17 mouse cellular contexts compared by ENCODE assay signal in the genomic region with DNA sequence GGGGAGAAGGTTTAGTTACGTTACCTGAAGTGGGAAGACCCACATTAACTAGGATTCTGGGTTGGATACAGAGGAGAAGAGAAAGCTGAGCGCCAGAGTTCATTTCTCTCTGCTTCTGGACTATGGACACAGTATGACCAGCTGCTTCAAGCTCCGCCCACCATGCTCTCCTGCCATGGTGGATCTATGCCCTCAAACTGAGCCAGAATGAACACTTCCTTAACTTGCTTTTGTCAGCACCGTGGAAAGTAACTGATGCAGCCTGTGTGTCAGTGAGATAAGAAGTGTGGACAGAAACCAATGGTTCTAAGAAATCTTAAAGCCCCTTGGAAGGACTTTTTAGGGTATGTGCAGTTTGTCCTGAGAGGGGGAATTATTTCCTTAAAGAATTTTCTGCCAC. TPM values are rescaled to one million over a fixed set of nuclear protein-coding genes. Genes with fewer than 3 reads are reported as not detected.
DNase-seq lines count a peak whose midpoint lies in the region; ATAC-seq and TF ChIP-seq lines count a peak whose summit lies in the region.
"Had no signal": no experiment of that assay in that cellular context is flagged by ENCODE, and none has a peak within 500 bp of the region (broad histone marks: within the 10 kb centered on the region; RNA-seq: fewer than 3 reads in every experiment).

No protein-coding gene starts in this region.

- H3K79me2 ChIP-seq in liver, adult 2 months (ENCODE audit: control insufficient read depth, insufficient read depth, low read length): peaks cover 11% of the 10 kb centered on the region; the same call in 1 of the 2 replicates

- 19% methylated on average over 4 of the region's 4 CpGs for WGBS in liver, adult 2 months
- WGBS in intestine, embryonic 16.5 days: 91% methylated on average over 4 of the region's 4 CpGs
- WGBS in liver, embryonic 14.5 days (ENCODE audit: insufficient replicate concordance): 53% methylated on average over 4 of the region's 4 CpGs

- no peak for TF ChIP-seq CTCF in liver, adult 2 months (IDR thresholded peaks at IDR 0.05; ENCODE audit: low read depth, low read length)
- no peak for TF ChIP-seq CTCF in liver, embryonic 14.5 days (IDR thresholded peaks at IDR 0.05; ENCODE audit: low read depth)

- no peaks in the 10 kb centered on the region for H3K27me3 ChIP-seq in liver, adult 2 months (ENCODE audit: control insufficient read depth, insufficient read depth, low read length)
- H3K27me3 ChIP-seq in intestine, embryonic 16.5 days (replicated peaks; ENCODE audit: control insufficient read depth, insufficient read depth, low read length): no peaks in the 10 kb centered on the region
- H3K27me3 ChIP-seq in liver, embryonic 14.5 days (ENCODE audit: control insufficient read depth, insufficient read depth, low read length): no peaks in the 10 kb centered on the region
- H3K27me3 ChIP-seq: forebrain, embryonic 15.5 days; midbrain, embryonic 15.5 days; neural tube, embryonic 15.5 days had no signal

- no peak overlapping the region for H3K9ac ChIP-seq in liver, adult 2 months (ENCODE audit: low read depth, low read length)
- H3K9ac ChIP-seq in intestine, embryonic 16.5 days (ENCODE audit: low read depth, low read length): no peak overlapping the region
- no peak overlapping the region for H3K9ac ChIP-seq in liver, embryonic 14.5 days (replicated peaks)
- H3K9ac ChIP-seq: forebrain, embryonic 15.5 days; midbrain, embryonic 15.5 days; neural tube, embryonic 15.5 days had no signal

- H3K4me2 ChIP-seq in intestine, embryonic 16.5 days (ENCODE audit: low read depth, low read length): no peak overlapping the region
- peak overlapping the region; percentile 20; the same call in 1 of the 2 replicates for H3K4me2 ChIP-seq in liver, embryonic 14.5 days (ENCODE audit: low read depth)
- H3K4me2 ChIP-seq: forebrain, embryonic 15.5 days; midbrain, embryonic 15.5 days; neural tube, embryonic 15.5 days had no signal

- ATAC-seq in intestine, embryonic 16.5 days: peak; percentile 68; the same call in 1 of the 2 replicates
- peak; percentile 47; the same call in 1 of the 2 replicates for ATAC-seq in liver, embryonic 14.5 days (ENCODE audit: insufficient read depth)
- ATAC-seq: forebrain, embryonic 15.5 days; midbrain, embryonic 15.5 days had no signal

- H3K9me3 ChIP-seq in intestine, embryonic 16.5 days (ENCODE audit: control insufficient read depth, low read length): no peaks in the 10 kb centered on the region
- no peaks in the 10 kb centered on the region for H3K9me3 ChIP-seq in liver, embryonic 14.5 days (ENCODE audit: control insufficient read depth, low read length)
- H3K9me3 ChIP-seq: forebrain, embryonic 15.5 days; heart, embryonic 10.5 days; midbrain, embryonic 15.5 days; neural tube, embryonic 15.5 days had no signal

- no peak overlapping the region for H3K4me3 ChIP-seq in liver, adult 2 months (ENCODE audit: insufficient read depth, low read depth, low read length)
- no peak overlapping the region for H3K4me3 ChIP-seq in intestine, embryonic 16.5 days (ENCODE audit: low read length)
- no peak overlapping the region for H3K4me3 ChIP-seq in liver, embryonic 14.5 days (ENCODE audit: insufficient read depth in 1 of 2, low read depth in 2 of 2, low read length in 2 of 2)
- H3K4me3 ChIP-seq: forebrain, embryonic 15.5 days; heart, embryonic 10.5 days; midbrain, embryonic 15.5 days; neural tube, embryonic 15.5 days had no signal

- DNase-seq in liver, adult 2 months (ENCODE audit: extremely low read depth, low read depth, low spot score): peak; percentile 88
- no peak for DNase-seq in liver
- DNase-seq in liver, embryonic 14.5 days (ENCODE audit: low read depth in 3 of 3, low spot score in 3 of 3): no peak
- DNase-seq in heart, postnatal 10 days: no peak
- DNase-seq in right cerebral cortex, postnatal 25 days: no peak
- no peak for DNase-seq in adrenal gland, adult 18-20 months (ENCODE audit: low spot score in 2 of 2)
- DNase-seq: adrenal gland, adult 8-10 months; cerebellum, adult 8-10 months; embryo, embryonic 11 days; spleen, adult 18-20 months; thymus, postnatal 36 days had no signal

- peaks cover 17% of the 10 kb centered on the region for H3K4me1 ChIP-seq in liver, adult 2 months (ENCODE audit: control insufficient read depth, insufficient read depth, low read length)
- no peaks in the 10 kb centered on the region for H3K4me1 ChIP-seq in intestine, embryonic 16.5 days (ENCODE audit: control insufficient read depth, insufficient read depth, low read length)
- peaks cover 13 to 19% of the 10 kb centered on the region in 2 experiments for H3K4me1 ChIP-seq in liver, embryonic 14.5 days (replicated peaks; ENCODE audit: control insufficient read depth in 2 of 2, insufficient read depth in 2 of 2, low read length in 1 of 2)

- 0 out of 2 replicates have a peak, but pooled peaks have one; percentile 21 for TF ChIP-seq EP300 in liver, embryonic 14.5 days (IDR thresholded peaks at IDR 0.05; ENCODE audit: low read depth)

- intact Hi-C loops in heart, postnatal 10 days (cut with DNase I): no loop called here

- peaks cover 22% of the 10 kb centered on the region; the same call in 1 of the 2 replicates for H3K36me3 ChIP-seq in liver, adult 2 months (ENCODE audit: control insufficient read depth, insufficient read depth, low read length)
- H3K36me3 ChIP-seq in intestine, embryonic 16.5 days (ENCODE audit: control insufficient read depth, insufficient read depth, low read length): peaks cover 8% of the 10 kb centered on the region
- H3K36me3 ChIP-seq in liver, embryonic 14.5 days (replicated peaks; ENCODE audit: control insufficient read depth, insufficient read depth, low read depth): peaks cover 83% of the 10 kb centered on the region

- no peak for TF ChIP-seq POLR2A in liver, adult 2 months (IDR thresholded peaks at IDR 0.05; ENCODE audit: extremely low read depth, insufficient read depth, low read length)

- H3K27ac ChIP-seq in liver, adult 2 months (replicated peaks; ENCODE audit: insufficient read depth, low read depth, low read length): peak overlapping the region; percentile 14
- no peak overlapping the region for H3K27ac ChIP-seq in intestine, embryonic 16.5 days (ENCODE audit: low read length)
- H3K27ac ChIP-seq in liver, embryonic 14.5 days: no peak overlapping the region
- H3K27ac ChIP-seq: forebrain, embryonic 15.5 days; heart, embryonic 10.5 days; midbrain, embryonic 15.5 days; neural tube, embryonic 15.5 days had no signal

RNA-seq across cellular contexts. Expression of a gene that starts 7.9 kb away (rescaled TPM):
- 5.9 and 9.9 TPM in 2 replicates for total RNA-seq in liver, adult 2 months (2014; rRNA removed)
- polyA plus RNA-seq in liver, adult 2 months (2012; rRNA removed): 2.8 and 3.5 TPM in 2 replicates
- 8.1 and 10.0 TPM in 2 replicates for polyA plus RNA-seq in intestine, embryonic 16.5 days (2015; fragmentation: Nextera tagmentation; extraction: Ambion mirVana)
- polyA plus RNA-seq in liver, embryonic 14.5 days (2012; rRNA removed): 5.4 TPM in 2 replicates
- 6.9 and 7.7 TPM in 2 replicates for polyA plus RNA-seq in liver, embryonic 14.5 days (2014; fragmentation: Nextera tagmentation; extraction: Ambion mirVana)
- total RNA-seq in heart, postnatal 10 days (2021): 10 to 100 TPM; 25.5 to 37.3 TPM
- 10 to 100 TPM; 10.7 to 15.5 TPM for total RNA-seq in adrenal gland, adult 18-20 months (2021)

RNA-seq across cellular contexts. Expression of a gene that starts 22.6 kb away (rescaled TPM):
- total RNA-seq in liver, adult 2 months (2014; rRNA removed): 2.8 and 3.1 TPM in 2 replicates
- polyA plus RNA-seq in liver, adult 2 months (2012; rRNA removed): 4.3 and 5.3 TPM in 2 replicates
- polyA plus RNA-seq in intestine, embryonic 16.5 days (2015; fragmentation: Nextera tagmentation; extraction: Ambion mirVana): 1.4 and 2.1 TPM in 2 replicates
- polyA plus RNA-seq in liver, embryonic 14.5 days (2012; rRNA removed): 0.74 and 1.2 TPM in 2 replicates
- 0.28 and 0.40 TPM in 2 replicates for polyA plus RNA-seq in liver, embryonic 14.5 days (2014; fragmentation: Nextera tagmentation; extraction: Ambion mirVana)
- 1 to 10 TPM; 5.1 to 5.9 TPM for total RNA-seq in heart, postnatal 10 days (2021)
- total RNA-seq in adrenal gland, adult 18-20 months (2021): 1 to 10 TPM; 3.9 to 6.2 TPM
- total RNA-seq: megakaryocyte, adult 5-6 weeks had no signal

RNA-seq across cellular contexts. Expression of a gene that starts 49.0 kb away (rescaled TPM):
- total RNA-seq in liver, adult 2 months (2014; rRNA removed): 2.8 and 3.8 TPM in 2 replicates
- polyA plus RNA-seq in liver, adult 2 months (2012; rRNA removed): 0.80 TPM in 2 replicates
- 122 and 147 TPM in 2 replicates for polyA plus RNA-seq in intestine, embryonic 16.5 days (2015; fragmentation: Nextera tagmentation; extraction: Ambion mirVana)
- polyA plus RNA-seq in liver, embryonic 14.5 days (2012; rRNA removed): 87.7 and 139 TPM in 2 replicates
- polyA plus RNA-seq in liver, embryonic 14.5 days (2014; fragmentation: Nextera tagmentation; extraction: Ambion mirVana): 388 and 401 TPM in 2 replicates
- total RNA-seq in heart, postnatal 10 days (2021): 10 to 100 TPM; 44.3 to 46.4 TPM
- 1 to 10 TPM; 4.6 to 5.1 TPM for total RNA-seq in adrenal gland, adult 18-20 months (2021)
